Comparison of ENCODE assay signal across 15 mouse cellular contexts in the genomic region with DNA sequence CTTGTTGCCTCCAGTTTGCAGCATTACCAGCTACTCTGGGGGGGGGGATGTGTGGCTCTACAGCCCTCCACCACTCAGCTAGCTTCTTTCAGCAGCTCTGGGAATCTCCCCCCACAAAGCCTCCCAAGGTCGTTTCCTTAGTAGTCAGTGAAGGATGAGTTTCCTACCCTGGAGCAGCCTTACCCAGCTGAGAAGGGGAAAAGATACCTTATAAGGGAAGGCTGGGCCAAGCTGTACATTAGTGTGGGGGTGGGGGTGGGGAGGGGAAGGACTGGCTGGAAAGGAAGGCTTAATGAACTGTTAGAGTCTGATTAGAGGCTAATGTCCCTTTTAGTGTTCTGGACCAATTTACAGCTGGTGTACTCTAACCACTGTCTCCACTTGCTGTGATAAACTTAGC.
DNase-seq lines count a peak whose midpoint lies in the region; ATAC-seq and TF ChIP-seq lines count a peak whose summit lies in the region.
"Had no signal": no experiment of that assay in that cellular context is flagged by ENCODE, and none has a peak within 500 bp of the region (broad histone marks: within the 10 kb centered on the region; RNA-seq: fewer than 3 reads in every experiment).

No protein-coding gene starts in this region.

- peaks cover 15% of the 10 kb centered on the region for H3K4me1 ChIP-seq in heart, embryonic 10.5 days
- H3K4me1 ChIP-seq in lung, postnatal 0 days (ENCODE audit: insufficient read depth, low read depth, low read length) = no peaks in the 10 kb centered on the region
- H3K4me1 ChIP-seq in hindbrain, embryonic 16.5 days (ENCODE audit: control insufficient read depth, insufficient read depth, low read depth, low read length) = peaks cover 5% of the 10 kb centered on the region
- no peaks in the 10 kb centered on the region; the same call in 1 of the 2 replicates for H3K4me1 ChIP-seq in stomach, embryonic 16.5 days (ENCODE audit: control insufficient read depth, insufficient read depth, low read length)

- no peak for DNase-seq in heart, embryonic 10.5 days (ENCODE audit: low spot score)
- DNase-seq in heart, adult 9 months (ENCODE audit: low spot score in 2 of 2) = no peak
- DNase-seq in lung, postnatal 0 days (ENCODE audit: low spot score) = peak; percentile 24
- DNase-seq in lung, postnatal 25 days (ENCODE audit: low spot score) = no peak
- no peak for DNase-seq in ovary, postnatal 36 days (ENCODE audit: low spot score)
- DNase-seq in spleen, adult 18-20 months = no peak
- DNase-seq: cerebellum, postnatal 10 days; kidney, adult 18-20 months; thymus, postnatal 14 days had no signal

- H3K4me2 ChIP-seq in lung, postnatal 0 days (replicated peaks; ENCODE audit: low read depth, low read length) = no peak overlapping the region
- no peak overlapping the region for H3K4me2 ChIP-seq in hindbrain, embryonic 16.5 days (ENCODE audit: low read length)
- H3K4me2 ChIP-seq in stomach, embryonic 16.5 days (ENCODE audit: low read depth, low read length) = no peak overlapping the region
- H3K4me2 ChIP-seq: heart, embryonic 12.5 days; limb, embryonic 12.5 days had no signal

- no peaks in the 10 kb centered on the region for H3K9me3 ChIP-seq in heart, embryonic 10.5 days
- H3K9me3 ChIP-seq in lung, postnatal 0 days (ENCODE audit: low read length) = no peaks in the 10 kb centered on the region
- H3K9me3 ChIP-seq in hindbrain, embryonic 16.5 days (ENCODE audit: control insufficient read depth, low read length) = no peaks in the 10 kb centered on the region
- no peaks in the 10 kb centered on the region for H3K9me3 ChIP-seq in stomach, embryonic 16.5 days (replicated peaks; ENCODE audit: control insufficient read depth, low read length)
- H3K9me3 ChIP-seq: heart, embryonic 12.5 days; limb, embryonic 12.5 days had no signal

- TF ChIP-seq CTCF in lung, postnatal 0 days (IDR thresholded peaks at IDR 0.05) = no peak

- TF ChIP-seq EP300 in lung, postnatal 0 days (IDR thresholded peaks at IDR 0.05) = no peak

- H3K4me3 ChIP-seq in heart, embryonic 10.5 days = no peak overlapping the region
- H3K4me3 ChIP-seq in lung, postnatal 0 days (ENCODE audit: low read depth, low read length) = no peak overlapping the region
- no peak overlapping the region for H3K4me3 ChIP-seq in hindbrain, embryonic 16.5 days (ENCODE audit: low read length)
- H3K4me3 ChIP-seq in stomach, embryonic 16.5 days (replicated peaks; ENCODE audit: low read length) = no peak overlapping the region
- H3K4me3 ChIP-seq: heart, embryonic 12.5 days; limb, embryonic 12.5 days had no signal

- ATAC-seq in lung, postnatal 0 days = peak; percentile 76
- ATAC-seq in hindbrain, embryonic 16.5 days = peak; percentile 50; the same call in 1 of the 2 replicates
- ATAC-seq in stomach, embryonic 16.5 days (ENCODE audit: insufficient read depth, low FRiP score) = peak; percentile 86
- ATAC-seq: midbrain, embryonic 16.5 days had no signal

- WGBS in heart, embryonic 10.5 days = 0% methylated on average over 1 of the region's 1 CpGs
- 18% methylated on average over 1 of the region's 1 CpGs for WGBS in lung, postnatal 0 days
- WGBS in hindbrain, embryonic 16.5 days = 5% methylated on average over 1 of the region's 1 CpGs
- WGBS in stomach, embryonic 16.5 days = 30% methylated on average over 1 of the region's 1 CpGs

- H3K36me3 ChIP-seq in heart, embryonic 10.5 days = no peaks in the 10 kb centered on the region
- H3K36me3 ChIP-seq in lung, postnatal 0 days (ENCODE audit: insufficient read depth, low read length) = no peaks in the 10 kb centered on the region
- H3K36me3 ChIP-seq in hindbrain, embryonic 16.5 days (ENCODE audit: control insufficient read depth, insufficient read depth, low read length) = peaks cover 4% of the 10 kb centered on the region; the same call in 1 of the 2 replicates
- no peaks in the 10 kb centered on the region for H3K36me3 ChIP-seq in stomach, embryonic 16.5 days (ENCODE audit: control insufficient read depth, insufficient read depth, low read length)
- H3K36me3 ChIP-seq: heart, embryonic 12.5 days had no signal

- no peak overlapping the region for H3K9ac ChIP-seq in lung, postnatal 0 days (replicated peaks; ENCODE audit: low read depth)
- H3K9ac ChIP-seq in hindbrain, embryonic 16.5 days (ENCODE audit: low read depth, low read length) = no peak overlapping the region
- H3K9ac ChIP-seq in stomach, embryonic 16.5 days (ENCODE audit: low read length) = no peak overlapping the region
- H3K9ac ChIP-seq: heart, embryonic 12.5 days; limb, embryonic 12.5 days had no signal

- no peaks in the 10 kb centered on the region for H3K27me3 ChIP-seq in heart, embryonic 10.5 days (ENCODE audit: insufficient read depth, poor library complexity, severe bottlenecking)
- H3K27me3 ChIP-seq in lung, postnatal 0 days (replicated peaks; ENCODE audit: insufficient read depth, low read length) = no peaks in the 10 kb centered on the region
- H3K27me3 ChIP-seq in hindbrain, embryonic 16.5 days (replicated peaks; ENCODE audit: control insufficient read depth, insufficient read depth, low read length) = no peaks in the 10 kb centered on the region
- no peaks in the 10 kb centered on the region for H3K27me3 ChIP-seq in stomach, embryonic 16.5 days (ENCODE audit: control insufficient read depth, insufficient read depth, low read length)
- H3K27me3 ChIP-seq: heart, embryonic 12.5 days; limb, embryonic 12.5 days had no signal

- H3K27ac ChIP-seq in heart, embryonic 10.5 days = peak overlapping the region; percentile 52; the same call in 1 of the 2 replicates
- H3K27ac ChIP-seq in lung, postnatal 0 days (ENCODE audit: low read length) = no peak overlapping the region
- H3K27ac ChIP-seq in hindbrain, embryonic 16.5 days (ENCODE audit: low read depth, low read length) = no peak overlapping the region
- peak overlapping the region; percentile 31 for H3K27ac ChIP-seq in stomach, embryonic 16.5 days (ENCODE audit: low read length)
- H3K27ac ChIP-seq: limb, embryonic 12.5 days; macrophage had no signal

Comparison
In these comparisons a context has a peak if more than half of its experiments do, and no peak if none do; other contexts are left out.
1. H3K27ac ChIP-seq: peak in heart, embryonic 10.5 days (single experiment) and stomach, embryonic 16.5 days (single experiment); none in lung, postnatal 0 days (single experiment) and hindbrain, embryonic 16.5 days (single experiment).
2. Peak in every context shown above with its lines, with median percentiles within 50 percentile points of each other: ATAC-seq.